Mouse (Mus musculus) C2C12 (cell line): ENCODE results near the gene Oip5.
"Not testable (repeated sequence)": the region's sequence is repeated elsewhere in the genome, so short reads cannot be mapped to it uniquely, and the experiment has no call there.

Experiments used
- CTCF ChIP-seq: IDR thresholded peaks from one replicate; pipeline ENCODE4 v1.5.1; 2011; ENCODE audit not compliant: control insufficient read depth, insufficient read depth, insufficient read length
- MAX ChIP-seq: IDR thresholded peaks from one replicate; pipeline ENCODE4 v1.6.1; 2011; ENCODE audit warnings: mild to moderate bottlenecking, control low read depth
- USF1 ChIP-seq: IDR thresholded peaks from one replicate; pipeline ENCODE4 v1.6.1; 2011; ENCODE audit warnings: low read depth, mild to moderate bottlenecking, control low read depth, moderate library complexity

DNA sequence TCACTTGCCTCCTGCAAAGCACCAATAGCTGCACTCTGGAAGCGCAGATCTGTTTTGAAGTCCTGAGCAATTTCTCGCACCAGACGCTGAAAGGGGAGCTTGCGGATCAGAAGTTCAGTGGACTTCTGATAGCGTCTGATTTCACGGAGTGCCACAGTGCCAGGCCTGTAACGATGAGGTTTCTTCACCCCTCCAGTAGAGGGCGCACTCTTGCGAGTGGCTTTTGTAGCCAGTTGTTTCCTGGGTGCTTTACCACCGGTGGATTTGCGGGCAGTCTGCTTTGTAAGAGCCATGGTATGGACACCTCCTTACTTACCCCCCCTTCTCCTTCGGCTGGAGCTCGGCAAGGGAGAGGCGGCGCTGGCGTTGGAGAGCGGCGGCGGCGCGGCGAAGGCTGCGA lies 47.5 kb upstream of the Oip5 start:
- not testable (repeated sequence) for TF ChIP-seq MAX, CTCF, USF1
